Mouse (Mus musculus): ENCODE results near the gene Vmn2r113. TPM values are rescaled to one million over a fixed set of nuclear protein-coding genes. Genes with fewer than 3 reads are reported as not detected.
"Not testable (repeated sequence)": the region's sequence is repeated elsewhere in the genome, so short reads cannot be mapped to it uniquely, and the experiment has no call there.

The Vmn2r113 gene
- under 0.01 TPM in 2 replicates for total RNA-seq (2017)

DNA sequence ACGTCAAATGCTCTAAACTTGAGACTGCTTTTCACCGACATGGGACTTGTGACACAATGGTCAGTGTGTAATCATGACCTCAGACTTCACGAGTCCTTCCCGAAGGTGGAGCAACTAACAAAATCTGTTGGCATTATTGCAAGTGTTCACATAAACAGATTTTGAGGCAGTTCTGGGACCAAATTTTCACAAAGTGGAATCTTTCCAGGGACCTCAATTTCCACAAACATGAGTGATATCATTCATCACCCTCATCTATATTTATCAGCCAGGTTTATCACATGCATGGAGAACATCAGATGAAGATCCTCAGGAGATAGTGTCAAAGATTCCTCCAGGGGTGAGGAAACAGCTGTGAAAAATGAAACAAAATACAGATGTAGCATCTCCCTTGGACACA is at the start of gene Vmn2r113:
Gene Vmn2r113, plus strand, starts transcription at position 301 of the 400 bp plus-strand sequence.
- ATAC-seq (ENCODE audit: extremely low read depth, insufficient number of reproducible peaks, low FRiP score, poor library complexity, severe bottlenecking), result not testable (repeated sequence)

Other genes starting within 250 kb of the Vmn2r113 start
- 16.1 and 16.2 TPM in 2 replicates for gene Zfp945, start 75.8 kb upstream of the Vmn2r113 start, total RNA-seq (2017)
- gene Vmn2r-ps130, start 118.2 kb downstream of the Vmn2r113 start, total RNA-seq (2017), result not detected in 2 replicates